Mouse (Mus musculus) heart, embryonic 14.5 days (tissue): ENCODE measurements at regions not wholly inside any gene's neighbourhood (a gene's known extent, or its start where the extent isn't known, plus 50 kb on each side); places are given as distances from the start of the nearest gene placed in this dataset.

ENCODE experiments used
- ATAC-seq: fragments of 200-750 bp; cut with Nextera tagmentation; 2 replicates; pipeline ENCODE4 v1.8.0; 2017; ENCODE audit warnings: low read depth, moderate TSS enrichment; ENCODE audit not compliant: insufficient number of reproducible peaks, insufficient read depth, low FRiP score
- H3K27ac ChIP-seq, 2 experiments: fragments of 200-500 bp in 1 of 2; fragments of 300-500 bp in 1 of 2; sonication (generic) in 1 of 2; replicated peaks in 1 of 2; 2 replicates each; pipeline ENCODE4 v1.5.1; 2012 to 2014; ENCODE audit warnings: low read depth in 2 of 2, low read length in 2 of 2, control low read depth in 1 of 2, mild to moderate bottlenecking in 1 of 2, mixed read lengths in 1 of 2; ENCODE audit not compliant: control insufficient read depth in 1 of 2, insufficient read depth in 1 of 2
- H3K27me3 ChIP-seq: fragments of 300-500 bp; sonication (generic); 2 replicates; pipeline ENCODE4 v1.6.1; 2014; ENCODE audit warnings: mild to moderate bottlenecking, low read length, control low read depth; ENCODE audit not compliant: control insufficient read depth, insufficient read depth
- H3K36me3 ChIP-seq: fragments of 300-500 bp; sonication (generic); 2 replicates; pipeline ENCODE4 v1.6.1; 2014; ENCODE audit warnings: mild to moderate bottlenecking, control low read depth, low read length, mixed read lengths; ENCODE audit not compliant: control insufficient read depth, insufficient read depth
- H3K4me1 ChIP-seq, 2 experiments: fragments of 200-500 bp in 1 of 2; fragments of 300-500 bp in 1 of 2; sonication (generic) in 1 of 2; 2 replicates each; pipeline ENCODE4 v1.6.1; 2012 to 2014; ENCODE audit warnings: low read length in 2 of 2, control low read depth in 1 of 2, mixed read lengths in 1 of 2; ENCODE audit not compliant: control insufficient read depth in 2 of 2, insufficient read depth in 2 of 2
- H3K4me2 ChIP-seq: fragments of 300-500 bp; sonication (generic); 2 replicates; pipeline ENCODE4 v1.6.1; 2014; ENCODE audit warnings: mild to moderate bottlenecking, low read length
- H3K4me3 ChIP-seq, 2 experiments: fragments of 200-500 bp in 1 of 2; fragments of 300-500 bp in 1 of 2; sonication (generic) in 1 of 2; 2 replicates each; pipeline ENCODE4 v1.5.1; 2012 to 2014; ENCODE audit warnings: low read length in 2 of 2, mild to moderate bottlenecking in 2 of 2, control low read depth in 1 of 2, low read depth in 1 of 2, moderate library complexity in 1 of 2; ENCODE audit not compliant: control insufficient read depth in 1 of 2, insufficient read depth in 1 of 2
- H3K9ac ChIP-seq: fragments of 300-500 bp; sonication (generic); 2 replicates; pipeline ENCODE4 v1.6.1; 2014; ENCODE audit warnings: mild to moderate bottlenecking, low read length
- H3K9me3 ChIP-seq: fragments of 300-500 bp; sonication (generic); 2 replicates; pipeline ENCODE4 v1.6.1; 2016; ENCODE audit warnings: low read length, control low read depth; ENCODE audit not compliant: control insufficient read depth
- WGBS: fragments of 180-500 bp; shearing (Covaris S2); extraction: QIAGEN DNeasy Blood & Tissue Kit; methylation state at CpG from one replicate; pipeline ENCODE4 v1.1.7; 2014; 5-methylcytosine and 5-hydroxymethylcytosine counted together

DNA sequence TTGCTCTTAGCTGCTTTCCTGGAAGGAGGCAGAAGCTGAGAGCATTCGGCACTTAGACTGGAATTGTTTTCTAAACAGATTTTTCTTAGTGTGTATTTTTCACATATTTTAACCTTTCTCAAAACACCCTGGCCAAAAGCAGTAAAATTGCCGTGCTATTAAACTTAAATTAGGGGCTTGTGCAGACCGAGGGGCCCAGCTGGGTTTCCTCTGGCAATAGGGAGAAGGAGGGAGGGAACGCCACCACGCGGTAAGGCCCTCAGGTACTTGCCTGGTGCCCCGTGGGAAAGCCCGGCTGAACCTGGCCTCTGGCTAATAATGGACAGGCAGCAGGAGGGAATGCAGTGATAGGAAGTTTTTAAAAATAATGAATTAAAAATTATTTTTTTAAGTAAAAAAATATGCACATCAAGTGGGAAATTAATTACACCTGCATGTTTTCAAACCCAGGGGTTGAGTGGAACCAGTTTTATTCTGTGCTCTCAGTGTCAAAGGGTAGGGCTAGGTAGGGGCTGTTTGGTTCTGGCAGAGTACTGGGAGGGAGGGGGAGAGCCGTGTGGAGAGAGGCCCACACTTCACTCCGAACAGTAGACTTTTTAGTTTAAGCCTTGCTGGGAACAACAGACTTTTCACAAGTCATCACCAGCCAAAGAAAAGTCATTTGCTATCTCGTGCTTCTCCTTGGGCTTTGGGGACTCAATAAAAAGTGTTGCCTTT is 543.8 kb downstream of the Ccdc171 start:
- H3K27me3 ChIP-seq: no peaks in the 10 kb centered on the region
- no peaks in the 10 kb centered on the region for H3K36me3 ChIP-seq
- no peak for ATAC-seq
- H3K4me3 ChIP-seq: no peak overlapping the region
- no peak overlapping the region for H3K9ac ChIP-seq
- no peak overlapping the region for H3K4me2 ChIP-seq
- WGBS: 67% methylated on average over 11 of the region's 11 CpGs
- H3K9me3 ChIP-seq: no peaks in the 10 kb centered on the region
- no peak overlapping the region for H3K27ac ChIP-seq
- H3K4me1 ChIP-seq: peaks cover 0 to 3% of the 10 kb centered on the region in 2 experiments; a peak in 2 of 4 replicates

DNA sequence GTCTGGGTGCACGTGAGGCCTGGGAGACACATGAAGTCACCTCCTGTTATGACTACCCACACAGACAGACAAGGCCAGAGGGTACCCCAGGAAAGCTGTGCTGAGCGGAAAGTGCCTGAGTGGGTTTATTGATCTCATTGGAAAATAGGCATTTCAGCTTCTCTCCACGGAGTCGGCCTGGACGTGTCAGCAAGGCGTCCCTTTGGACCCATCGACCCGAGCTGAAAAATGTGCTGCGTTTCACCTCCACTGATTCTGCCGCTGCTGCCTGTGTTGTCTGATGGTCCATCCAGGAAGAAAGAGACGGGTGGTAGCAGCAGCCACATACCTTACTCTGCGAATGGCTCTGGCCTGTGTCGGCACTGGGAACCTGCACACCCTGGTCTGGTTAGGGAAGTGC is 544.3 kb downstream of the Ccdc171 start:
- WGBS: 78% methylated on average over 13 of the region's 13 CpGs
- Histone ChIP-seq H3K4me1 (peaks cover 0 to 3% of the 10 kb centered on the region in 2 experiments; a peak in 2 of 4 replicates), H3K4me2 (no peak overlapping the region), H3K36me3 (no peaks in the 10 kb centered on the region), H3K27me3 (no peaks in the 10 kb centered on the region), H3K9me3 (no peaks in the 10 kb centered on the region), H3K4me3 (no peak overlapping the region), H3K9ac (no peak overlapping the region), H3K27ac (no peak overlapping the region)
- no peak for ATAC-seq

- H3K9ac ChIP-seq: no peak overlapping the region
- H3K27me3 ChIP-seq: no peaks in the 10 kb centered on the region
- no peak overlapping the region for H3K4me3 ChIP-seq
- H3K36me3 ChIP-seq: no peaks in the 10 kb centered on the region
- no peak overlapping the region for H3K4me2 ChIP-seq
- no peaks in the 10 kb centered on the region for H3K9me3 ChIP-seq
- H3K4me1 ChIP-seq: peaks cover 0 to 3% of the 10 kb centered on the region in 2 experiments; a peak in 2 of 4 replicates
- no peak for ATAC-seq
- no peak overlapping the region for H3K27ac ChIP-seq
- 64% methylated on average over 4 of the region's 4 CpGs for WGBS
Measured at GRCm38 (mm10) chr4:84070089-84070488, 544.7 kb downstream of the Ccdc171 start.

- Histone ChIP-seq H3K36me3 (no peaks in the 10 kb centered on the region), H3K4me1 (no peaks in the 10 kb centered on the region), H3K4me3 (no peak overlapping the region), H3K9me3 (no peaks in the 10 kb centered on the region), H3K27ac (no peak overlapping the region), H3K9ac (no peak overlapping the region), H3K4me2 (no peak overlapping the region), H3K27me3 (no peaks in the 10 kb centered on the region)
- WGBS: 84% methylated on average over 5 of the region's 5 CpGs
- ATAC-seq: no peak
Measured at GRCm38 (mm10) chr4:84072096-84072495, 546.8 kb downstream of the Ccdc171 start.

DNA sequence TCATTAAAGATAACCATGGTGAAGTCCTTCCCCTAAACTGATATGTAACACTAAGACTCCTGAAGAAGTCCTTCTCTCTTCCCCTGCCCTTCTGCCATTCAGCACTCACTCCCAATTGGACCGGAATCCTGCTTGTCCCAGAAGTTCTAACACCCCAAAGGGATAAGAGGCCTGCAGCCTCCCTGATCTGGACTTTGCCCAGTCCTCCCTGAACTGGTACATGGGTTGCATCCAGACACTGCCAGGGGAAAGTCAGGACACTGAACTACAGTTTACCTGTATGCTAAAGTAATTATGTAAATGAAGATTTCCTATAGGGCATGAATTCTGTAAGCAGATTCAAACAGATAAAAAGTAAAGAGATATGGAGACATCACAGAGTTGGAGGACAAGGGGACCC is 551.2 kb downstream of the Ccdc171 start:
- 83% methylated on average over 1 of the region's 1 CpGs for WGBS
- no peak overlapping the region for H3K9ac ChIP-seq
- H3K36me3 ChIP-seq: no peaks in the 10 kb centered on the region
- H3K27ac ChIP-seq: no peak overlapping the region
- H3K4me3 ChIP-seq: no peak overlapping the region
- H3K4me1 ChIP-seq: peaks cover 0 to 3% of the 10 kb centered on the region in 2 experiments; a peak in 1 of 4 replicates
- H3K27me3 ChIP-seq: no peaks in the 10 kb centered on the region
- H3K4me2 ChIP-seq: no peak overlapping the region
- ATAC-seq: no peak
- no peaks in the 10 kb centered on the region for H3K9me3 ChIP-seq

GRCm38 (mm10) chr4:84079516-84079915 is 554.2 kb downstream of the Ccdc171 start:
- Histone ChIP-seq H3K27ac (no peak overlapping the region), H3K4me3 (no peak overlapping the region), H3K9me3 (no peaks in the 10 kb centered on the region), H3K9ac (no peak overlapping the region), H3K36me3 (no peaks in the 10 kb centered on the region), H3K27me3 (no peaks in the 10 kb centered on the region), H3K4me1 (peaks cover 0 to 3% of the 10 kb centered on the region in 2 experiments; a peak in 1 of 4 replicates), H3K4me2 (no peak overlapping the region)
- WGBS: 72% methylated on average over 2 of the region's 2 CpGs
- ATAC-seq: no peak

DNA sequence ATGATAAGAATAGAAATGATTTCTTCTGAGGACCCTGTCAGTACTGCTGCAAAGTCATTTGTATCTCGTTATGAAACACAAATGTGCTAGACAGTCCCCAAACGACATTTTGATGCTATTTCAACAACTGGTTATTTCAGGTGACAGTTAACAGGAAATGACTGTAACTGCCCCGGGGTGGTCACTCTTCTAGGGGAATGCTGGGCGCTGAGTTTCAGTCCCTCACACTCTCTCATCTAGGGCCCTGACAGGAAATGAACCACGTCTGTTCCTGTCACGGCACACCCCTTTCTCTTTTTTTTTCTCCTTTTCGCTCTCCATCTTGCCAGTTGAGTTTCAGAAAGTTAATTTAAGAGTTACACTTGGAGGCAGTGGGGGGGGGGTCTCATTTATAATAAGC is 556.2 kb downstream of the Ccdc171 start:
- ATAC-seq: no peak
- H3K9me3 ChIP-seq: no peaks in the 10 kb centered on the region
- no peak overlapping the region for H3K27ac ChIP-seq
- no peaks in the 10 kb centered on the region for H3K36me3 ChIP-seq
- no peak overlapping the region for H3K4me2 ChIP-seq
- no peak overlapping the region for H3K9ac ChIP-seq
- WGBS: 44% methylated on average over 7 of the region's 7 CpGs
- no peaks in the 10 kb centered on the region for H3K27me3 ChIP-seq
- H3K4me1 ChIP-seq: peaks cover 0 to 3% of the 10 kb centered on the region in 2 experiments; a peak in 1 of 4 replicates
- no peak overlapping the region for H3K4me3 ChIP-seq

DNA sequence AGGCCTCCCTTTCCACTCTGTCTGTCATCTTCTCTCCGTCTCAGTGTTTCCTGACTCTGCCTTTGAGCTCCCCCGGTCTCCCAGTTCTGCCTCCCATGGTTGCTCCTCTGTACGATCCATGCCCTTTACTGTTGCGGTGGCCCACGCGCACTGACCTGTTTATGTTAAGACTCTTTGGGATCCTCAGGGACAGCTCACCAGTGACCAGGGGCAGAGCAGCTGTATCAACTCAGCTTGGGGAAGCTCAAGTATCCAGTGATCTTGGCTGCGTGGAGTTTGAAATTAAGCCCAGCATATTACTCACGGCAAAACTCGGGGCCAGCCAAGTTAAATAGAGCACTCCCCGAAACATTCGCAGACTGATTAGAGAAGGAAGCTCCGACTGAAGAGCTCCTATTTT is 562.8 kb downstream of the Ccdc171 start:
- WGBS: 64% methylated on average over 12 of the region's 12 CpGs
- Histone ChIP-seq H3K36me3 (no peaks in the 10 kb centered on the region), H3K4me2 (no peak overlapping the region), H3K4me1 (peaks cover 0 to 10% of the 10 kb centered on the region in 2 experiments; a peak in 1 of 4 replicates), H3K9me3 (no peaks in the 10 kb centered on the region), H3K9ac (no peak overlapping the region), H3K27me3 (no peaks in the 10 kb centered on the region), H3K27ac (0 out of 4 replicates have a peak overlapping the region, but pooled peaks of 1 of the 2 experiments have one; percentile 28), H3K4me3 (no peak overlapping the region)
- peak; percentile 43; the same call in 1 of the 2 replicates for ATAC-seq
